Mouse (Mus musculus): Measurements from ENCODE around the gene Ngb. TPM values are rescaled to one million over a fixed set of nuclear protein-coding genes. Genes with fewer than 3 reads are reported as not detected.

Ngb gene
- polyA plus RNA-seq, 1 experiment from 2014 or later = 1.6 TPM

GRCm38 (mm10) chr12:87131181-87131580, 28.8 kb upstream of the Ngb start:
- H3K36me3 ChIP-seq = peaks cover 49% of the 10 kb centered on the region
- 65% methylated on average over 2 of the region's 2 CpGs for WGBS
- H3K4me3 ChIP-seq (replicated peaks) = no peak overlapping the region
- no peak overlapping the region for H3K27ac ChIP-seq
- no peaks in the 10 kb centered on the region for H3K27me3 ChIP-seq
- H3K9ac ChIP-seq (replicated peaks) = no peak overlapping the region
- no peaks in the 10 kb centered on the region; the same call in 1 of the 2 replicates for H3K4me1 ChIP-seq (replicated peaks)
- ATAC-seq = peak; percentile 45; the same call in 1 of the 2 replicates
- H3K9me3 ChIP-seq = no peaks in the 10 kb centered on the region
- no peak overlapping the region for H3K4me2 ChIP-seq (replicated peaks)

GRCm38 (mm10) chr12:87130224-87130623, 27.9 kb upstream of the Ngb start:
- Histone ChIP-seq H3K4me2 (replicated peaks) (no peak overlapping the region), H3K36me3 (peaks cover 49% of the 10 kb centered on the region), H3K4me3 (replicated peaks) (no peak overlapping the region), H3K27ac (no peak overlapping the region), H3K9ac (replicated peaks) (no peak overlapping the region), H3K4me1 (replicated peaks) (no peaks in the 10 kb centered on the region; the same call in 1 of the 2 replicates), H3K9me3 (no peaks in the 10 kb centered on the region), H3K27me3 (no peaks in the 10 kb centered on the region)
- WGBS = 94% methylated on average over 4 of the region's 4 CpGs
- no peak for ATAC-seq

- H3K4me1 ChIP-seq (replicated peaks) = no peaks in the 10 kb centered on the region; the same call in 1 of the 2 replicates
- no peaks in the 10 kb centered on the region for H3K27me3 ChIP-seq
- H3K9me3 ChIP-seq = no peaks in the 10 kb centered on the region
- no peak overlapping the region for H3K9ac ChIP-seq (replicated peaks)
- no peak overlapping the region for H3K4me3 ChIP-seq (replicated peaks)
- H3K4me2 ChIP-seq (replicated peaks) = no peak overlapping the region
- 68% methylated on average over 4 of the region's 4 CpGs for WGBS
- H3K36me3 ChIP-seq = peaks cover 64% of the 10 kb centered on the region
- ATAC-seq = no peak
- H3K27ac ChIP-seq = no peak overlapping the region
Measured at GRCm38 (mm10) chr12:87127256-87127655, 24.9 kb upstream of the Ngb start.

GRCm38 (mm10) chr12:87121918-87122589, 19.7 kb upstream of the Ngb start:
- Histone ChIP-seq H3K36me3 (peaks cover 59% of the 10 kb centered on the region), H3K9ac (replicated peaks) (no peak overlapping the region), H3K27me3 (no peaks in the 10 kb centered on the region), H3K4me2 (replicated peaks) (no peak overlapping the region), H3K27ac (no peak overlapping the region), H3K4me3 (replicated peaks) (no peak overlapping the region), H3K9me3 (no peaks in the 10 kb centered on the region), H3K4me1 (replicated peaks) (no peaks in the 10 kb centered on the region)
- ATAC-seq = no peak
- WGBS = 96% methylated on average over 4 of the region's 4 CpGs

DNA sequence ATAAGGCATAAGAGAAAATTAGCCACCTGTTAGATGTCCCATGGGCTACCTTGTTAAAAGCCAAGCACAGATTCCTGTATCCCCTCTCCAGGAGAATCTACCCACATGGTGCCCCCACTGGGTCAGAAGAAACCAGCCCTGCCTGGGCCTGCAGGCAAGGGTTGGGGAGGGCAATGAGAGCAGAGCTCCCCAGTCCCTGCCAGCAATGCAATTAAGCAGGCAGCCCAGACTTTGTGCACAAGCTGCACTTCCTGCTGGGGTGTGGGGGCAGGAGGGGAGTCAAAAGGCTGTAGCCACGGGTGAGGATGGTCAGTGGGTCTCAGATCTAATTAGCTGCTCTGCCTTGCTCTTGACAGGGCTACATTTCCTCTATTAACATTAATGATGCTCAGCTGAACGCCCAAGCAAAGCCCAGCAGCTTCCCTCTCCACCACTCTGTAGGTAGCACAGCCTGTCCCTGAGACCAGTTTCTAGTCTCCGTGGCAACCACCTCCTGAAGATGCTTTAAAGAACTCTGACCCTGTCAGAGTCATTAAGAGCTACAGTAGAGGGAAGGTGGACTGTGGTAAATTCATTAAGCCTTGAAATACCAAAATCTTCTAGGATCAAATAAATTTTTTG, 5.1 kb upstream of the Ngb start:
- H3K27ac ChIP-seq = peak overlapping the region; percentile 41; the same call in 1 of the 2 replicates
- WGBS = 26% methylated on average over 3 of the region's 3 CpGs

DNA sequence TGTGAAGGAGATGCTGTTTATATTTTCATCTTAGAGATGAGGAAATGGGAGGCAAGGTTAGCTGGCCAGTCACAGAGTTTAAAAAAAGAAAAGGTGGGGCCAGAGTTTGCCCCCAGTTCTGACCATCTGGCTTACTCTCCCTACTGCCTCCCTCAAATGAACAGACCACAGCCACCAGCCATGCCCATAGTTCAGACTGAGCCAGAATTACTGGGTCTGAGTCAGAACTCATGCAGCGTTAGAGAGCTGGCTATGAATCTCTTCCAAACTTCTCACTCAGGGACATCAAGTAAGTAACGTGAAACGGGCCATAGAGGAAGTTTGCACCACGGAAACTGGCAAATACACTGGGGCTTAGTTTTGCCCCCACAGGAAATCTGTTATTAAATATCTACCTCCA, 2.5 kb upstream of the Ngb start:
- H3K27ac ChIP-seq = no peak overlapping the region
- peaks cover 33% of the 10 kb centered on the region for H3K27me3 ChIP-seq
- no peak for ATAC-seq
- no peak overlapping the region for H3K4me2 ChIP-seq (replicated peaks)
- H3K36me3 ChIP-seq = peaks cover 5% of the 10 kb centered on the region; the same call in 1 of the 2 replicates
- 86% methylated on average over 4 of the region's 4 CpGs for WGBS
- peaks cover 19% of the 10 kb centered on the region for H3K4me1 ChIP-seq (replicated peaks)
- H3K9ac ChIP-seq (replicated peaks) = no peak overlapping the region
- no peak overlapping the region for H3K4me3 ChIP-seq (replicated peaks)
- H3K9me3 ChIP-seq = no peaks in the 10 kb centered on the region

More for the DNA sequence above, 5.1 kb upstream of the Ngb start:
- peaks cover 26% of the 10 kb centered on the region for H3K36me3 ChIP-seq
- peaks cover 10% of the 10 kb centered on the region for H3K4me1 ChIP-seq (replicated peaks)
- no peak overlapping the region for H3K9ac ChIP-seq (replicated peaks)
- H3K4me2 ChIP-seq (replicated peaks) = no peak overlapping the region
- ATAC-seq = peak; percentile 70
- H3K9me3 ChIP-seq = no peaks in the 10 kb centered on the region
- peaks cover 13% of the 10 kb centered on the region for H3K27me3 ChIP-seq
- H3K4me3 ChIP-seq (replicated peaks) = no peak overlapping the region

GRCm38 (mm10) chr12:87103471-87103870, 1.1 kb upstream of the Ngb start:
- Histone ChIP-seq H3K9me3 (no peaks in the 10 kb centered on the region), H3K27me3 (peaks cover 33% of the 10 kb centered on the region), H3K4me3 (replicated peaks) (no peak overlapping the region), H3K36me3 (no peaks in the 10 kb centered on the region; the same call in 1 of the 2 replicates), H3K4me2 (replicated peaks) (no peak overlapping the region), H3K27ac (no peak overlapping the region), H3K4me1 (replicated peaks) (peaks cover 19% of the 10 kb centered on the region), H3K9ac (replicated peaks) (no peak overlapping the region)
- WGBS = 97% methylated on average over 4 of the region's 4 CpGs
- no peak for ATAC-seq

DNA sequence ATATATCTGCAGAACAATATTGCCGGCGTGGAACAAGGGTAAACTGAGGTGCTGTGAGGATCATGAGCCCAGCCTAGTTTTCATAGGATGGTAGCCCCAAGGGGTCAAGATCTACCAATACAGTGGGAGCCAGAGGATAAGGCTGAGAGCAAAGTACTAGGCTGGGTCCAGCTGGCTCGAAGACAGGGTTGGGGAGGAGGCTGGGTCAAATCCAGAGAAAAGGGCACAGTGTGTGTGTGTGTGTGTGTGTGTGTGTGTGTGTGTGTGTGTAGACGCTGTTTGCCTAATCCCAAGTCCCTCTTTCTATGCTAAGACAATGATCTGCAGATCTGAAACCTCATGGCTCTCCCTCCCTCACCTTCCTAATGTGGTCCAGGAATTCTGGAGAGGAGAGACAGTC, 2.0 kb downstream of the Ngb start:
- 82% methylated on average over 4 of the region's 4 CpGs for WGBS

GRCm38 (mm10) chr12:87093671-87094070, 8.7 kb downstream of the Ngb start:
- peaks cover 9% of the 10 kb centered on the region; the same call in 1 of the 2 replicates for H3K36me3 ChIP-seq
- H3K4me3 ChIP-seq (replicated peaks) = no peak overlapping the region
- no peak overlapping the region for H3K4me2 ChIP-seq (replicated peaks)
- no peak overlapping the region for H3K9ac ChIP-seq (replicated peaks)
- no peak for ATAC-seq
- no peak overlapping the region for H3K27ac ChIP-seq
- H3K4me1 ChIP-seq (replicated peaks) = no peaks in the 10 kb centered on the region
- H3K27me3 ChIP-seq = no peaks in the 10 kb centered on the region
- 77% methylated on average over 6 of the region's 6 CpGs for WGBS
- H3K9me3 ChIP-seq = no peaks in the 10 kb centered on the region

More for the DNA sequence above, 2.0 kb downstream of the Ngb start:
- H3K27me3 ChIP-seq = peaks cover 33% of the 10 kb centered on the region
- H3K4me2 ChIP-seq (replicated peaks) = no peak overlapping the region
- H3K27ac ChIP-seq = no peak overlapping the region
- H3K9ac ChIP-seq (replicated peaks) = no peak overlapping the region
- peaks cover 9% of the 10 kb centered on the region for H3K4me1 ChIP-seq (replicated peaks)
- H3K4me3 ChIP-seq (replicated peaks) = no peak overlapping the region
- no peaks in the 10 kb centered on the region for H3K36me3 ChIP-seq
- ATAC-seq = no peak
- no peaks in the 10 kb centered on the region for H3K9me3 ChIP-seq

- Histone ChIP-seq H3K9me3 (no peaks in the 10 kb centered on the region), H3K4me1 (replicated peaks) (no peaks in the 10 kb centered on the region), H3K27ac (no peak overlapping the region), H3K9ac (replicated peaks) (no peak overlapping the region), H3K4me3 (replicated peaks) (no peak overlapping the region), H3K36me3 (peaks cover 9% of the 10 kb centered on the region; the same call in 1 of the 2 replicates), H3K4me2 (replicated peaks) (no peak overlapping the region), H3K27me3 (no peaks in the 10 kb centered on the region)
- no peak for ATAC-seq
- 73% methylated on average over 4 of the region's 4 CpGs for WGBS
Measured at GRCm38 (mm10) chr12:87093249-87093648, 9.1 kb downstream of the Ngb start.

DNA sequence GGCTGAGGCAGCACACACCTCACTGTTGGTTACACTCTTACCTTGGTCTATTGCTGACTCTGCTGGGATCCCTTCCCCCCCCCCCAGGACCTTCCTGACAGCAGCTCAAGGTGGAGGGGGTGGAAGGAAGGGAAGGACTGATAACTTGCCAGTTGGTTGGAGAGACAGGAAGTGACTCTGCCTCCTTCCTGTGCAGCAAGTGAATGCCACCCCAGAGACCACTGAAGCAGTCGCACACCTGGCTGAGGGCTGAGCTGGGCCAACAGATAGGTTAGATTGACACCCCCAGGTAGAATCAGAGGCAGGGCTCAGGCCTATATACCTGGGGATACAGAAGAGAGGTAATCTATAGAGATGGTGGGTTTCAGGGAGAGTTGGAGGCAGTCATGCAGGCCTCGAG, 10.4 kb downstream of the Ngb start:
- Histone ChIP-seq H3K27me3 (no peaks in the 10 kb centered on the region), H3K36me3 (peaks cover 9% of the 10 kb centered on the region; the same call in 1 of the 2 replicates), H3K9ac (replicated peaks) (no peak overlapping the region), H3K27ac (no peak overlapping the region), H3K4me1 (replicated peaks) (no peaks in the 10 kb centered on the region), H3K9me3 (no peaks in the 10 kb centered on the region), H3K4me3 (replicated peaks) (no peak overlapping the region), H3K4me2 (replicated peaks) (no peak overlapping the region)
- 97% methylated on average over 2 of the region's 2 CpGs for WGBS
- ATAC-seq = no peak

GRCm38 (mm10) chr12:87089701-87090100, 12.6 kb downstream of the Ngb start:
- ATAC-seq = no peak
- WGBS = 88% methylated on average over 2 of the region's 2 CpGs
- no peak overlapping the region for H3K27ac ChIP-seq
- H3K9ac ChIP-seq (replicated peaks) = no peak overlapping the region
- H3K4me1 ChIP-seq (replicated peaks) = no peaks in the 10 kb centered on the region
- H3K4me3 ChIP-seq (replicated peaks) = no peak overlapping the region
- no peaks in the 10 kb centered on the region for H3K27me3 ChIP-seq
- no peaks in the 10 kb centered on the region for H3K9me3 ChIP-seq
- peaks cover 9% of the 10 kb centered on the region; the same call in 1 of the 2 replicates for H3K36me3 ChIP-seq
- H3K4me2 ChIP-seq (replicated peaks) = no peak overlapping the region
